Mouse (Mus musculus): ENCODE results near the gene Nubpl.

DNA sequence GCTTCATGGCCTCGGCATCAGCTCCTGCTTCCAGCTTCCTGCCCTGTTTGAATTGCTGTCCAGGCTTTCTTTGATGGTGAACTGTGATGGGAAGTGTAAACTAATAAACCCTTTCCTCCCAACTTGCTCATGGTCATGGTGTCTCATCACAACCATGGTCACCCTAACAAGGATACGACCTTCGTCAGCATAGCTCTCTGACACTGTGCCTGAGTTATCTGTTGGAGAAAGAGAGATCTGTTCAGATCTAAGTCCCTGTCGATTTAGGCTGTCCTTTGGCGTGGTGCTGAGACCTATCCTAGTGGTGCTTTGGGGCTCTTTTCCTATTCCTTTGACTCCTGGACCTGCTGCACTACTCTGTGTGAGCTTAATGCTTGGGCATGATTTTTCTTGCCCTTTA is 156.6 kb downstream of the Nubpl start:
- TF ChIP-seq POLR2A (IDR thresholded peaks at IDR 0.05; ENCODE audit: control insufficient read depth, extremely low read depth, insufficient read depth, low read length, poor library complexity) (no peak), CTCF (IDR thresholded peaks at IDR 0.05; ENCODE audit: borderline replicate concordance, control insufficient read depth, extremely low read depth, insufficient read depth, low read length, poor library complexity) (no peak)

Measured in thymus, adult 2 months (tissue).